Mouse (Mus musculus) erythroblast, embryonic 14.5 days (primary cell): Measurements from ENCODE around the gene Tor4a. TPM values are rescaled to one million over a fixed set of nuclear protein-coding genes. Genes with fewer than 3 reads are reported as not detected.
A peak's percentile ranks its signal among the peaks of the same experiment; 100 is the strongest.

Source experiments
- H3K27me3 ChIP-seq: 2 replicates; pipeline ENCODE4 v1.6.1; 2012; ENCODE audit warnings: inconsistent platforms; ENCODE audit not compliant: control insufficient read depth
- H3K36me3 ChIP-seq: 2 replicates; pipeline ENCODE4 v1.6.1; 2012; ENCODE audit warnings: mild to moderate bottlenecking, inconsistent platforms; ENCODE audit not compliant: control insufficient read depth
- H3K4me1 ChIP-seq: 2 replicates; pipeline ENCODE4 v1.6.1; 2012; ENCODE audit warnings: inconsistent platforms; ENCODE audit not compliant: control insufficient read depth
- H3K4me3 ChIP-seq: replicated peaks from 2 replicates; pipeline ENCODE3; 2012; ENCODE audit warnings: moderate library complexity, mild to moderate bottlenecking, inconsistent platforms
- H3K9me3 ChIP-seq: 2 replicates; pipeline ENCODE4 v1.6.1; 2012; ENCODE audit warnings: low read length, inconsistent platforms, mixed read lengths; ENCODE audit not compliant: control insufficient read depth
- GATA1 ChIP-seq: IDR thresholded peaks from 2 replicates; pipeline ENCODE4 v1.6.1; 2012; ENCODE audit warnings: low read length, inconsistent platforms, mixed read lengths
- TAL1 ChIP-seq: IDR thresholded peaks from 3 replicates; pipeline ENCODE4 v1.6.1; 2012; ENCODE audit warnings: low read length, inconsistent platforms, mixed read lengths
- polyA plus RNA-seq: library from polyadenylated mRNA; stranded (reverse); fragments of >175 nt; gene quantifications from 2 replicates; pipeline ENCODE4 v1.2.3, GENCODE M21; 2012

The Tor4a gene
- polyA plus RNA-seq, 1 experiment: 0.02 TPM

- Histone ChIP-seq H3K9me3 (no peaks in the 10 kb centered on the region), H3K36me3 (peaks cover 26% of the 10 kb centered on the region), H3K4me1 (peaks cover 51% of the 10 kb centered on the region), H3K27me3 (peaks cover 7% of the 10 kb centered on the region), H3K4me3 (peak overlapping the region; percentile 66)
- TF ChIP-seq TAL1 (no peak), GATA1 (no peak)
Measured at GRCm38 (mm10) chr2:25195211-25196156, 1.2 kb downstream of the Tor4a start.

GRCm38 (mm10) chr2:25194486-25195171 lies 2.1 kb downstream of the Tor4a start:
- Histone ChIP-seq H3K36me3 (peaks cover 18% of the 10 kb centered on the region), H3K4me3 (peak overlapping the region; percentile 66), H3K27me3 (peaks cover 7% of the 10 kb centered on the region), H3K9me3 (no peaks in the 10 kb centered on the region), H3K4me1 (peaks cover 51% of the 10 kb centered on the region)
- TF ChIP-seq TAL1 (no peak), GATA1 (no peak)

- TF ChIP-seq TAL1: no peak
- H3K36me3 ChIP-seq: peaks cover 11% of the 10 kb centered on the region
- no peaks in the 10 kb centered on the region for H3K9me3 ChIP-seq
- no peak overlapping the region for H3K4me3 ChIP-seq
- peaks cover 51% of the 10 kb centered on the region for H3K4me1 ChIP-seq
- peaks cover 7% of the 10 kb centered on the region for H3K27me3 ChIP-seq
Measured at GRCm38 (mm10) chr2:25194006-25194405, 2.7 kb downstream of the Tor4a start.

GRCm38 (mm10) chr2:25193330-25193770 lies 3.3 kb downstream of the Tor4a start:
- Histone ChIP-seq H3K4me3 (no peak overlapping the region), H3K9me3 (no peaks in the 10 kb centered on the region), H3K36me3 (peaks cover 5% of the 10 kb centered on the region), H3K27me3 (peaks cover 7% of the 10 kb centered on the region), H3K4me1 (peaks cover 51% of the 10 kb centered on the region)
- TF ChIP-seq GATA1: no peak
- no peak for TF ChIP-seq TAL1

GRCm38 (mm10) chr2:25187841-25188240 lies 8.8 kb downstream of the Tor4a start:
- no peaks in the 10 kb centered on the region for H3K36me3 ChIP-seq
- H3K27me3 ChIP-seq: peaks cover 47% of the 10 kb centered on the region
- peaks cover 15% of the 10 kb centered on the region for H3K4me1 ChIP-seq
- H3K4me3 ChIP-seq: no peak overlapping the region
- TF ChIP-seq TAL1 (no peak), GATA1 (no peak)
- H3K9me3 ChIP-seq: no peaks in the 10 kb centered on the region

GRCm38 (mm10) chr2:25186575-25186930 lies 10.1 kb downstream of the Tor4a start:
- TF ChIP-seq GATA1: no peak
- no peak for TF ChIP-seq TAL1
- Histone ChIP-seq H3K4me3 (peak overlapping the region; percentile 55), H3K9me3 (no peaks in the 10 kb centered on the region), H3K4me1 (peaks cover 26% of the 10 kb centered on the region), H3K36me3 (no peaks in the 10 kb centered on the region), H3K27me3 (peaks cover 60% of the 10 kb centered on the region)

- peaks cover 66% of the 10 kb centered on the region for H3K27me3 ChIP-seq
- TF ChIP-seq GATA1 (no peak), TAL1 (no peak)
- peaks cover 2% of the 10 kb centered on the region; the same call in 1 of the 2 replicates for H3K9me3 ChIP-seq
- peaks cover 32% of the 10 kb centered on the region for H3K4me1 ChIP-seq
- no peaks in the 10 kb centered on the region for H3K36me3 ChIP-seq
- peak overlapping the region; percentile 55 for H3K4me3 ChIP-seq
Measured at GRCm38 (mm10) chr2:25185625-25186574, 10.8 kb downstream of the Tor4a start.

- Histone ChIP-seq H3K9me3 (peaks cover 2% of the 10 kb centered on the region; the same call in 1 of the 2 replicates), H3K27me3 (peaks cover 80% of the 10 kb centered on the region), H3K36me3 (no peaks in the 10 kb centered on the region), H3K4me3 (no peak overlapping the region), H3K4me1 (peaks cover 45% of the 10 kb centered on the region)
- no peak for TF ChIP-seq TAL1
- no peak for TF ChIP-seq GATA1
Measured at GRCm38 (mm10) chr2:25184496-25184895, 12.2 kb downstream of the Tor4a start.
